1 mouse cellular context compared by ENCODE assay signal in the genomic region with DNA sequence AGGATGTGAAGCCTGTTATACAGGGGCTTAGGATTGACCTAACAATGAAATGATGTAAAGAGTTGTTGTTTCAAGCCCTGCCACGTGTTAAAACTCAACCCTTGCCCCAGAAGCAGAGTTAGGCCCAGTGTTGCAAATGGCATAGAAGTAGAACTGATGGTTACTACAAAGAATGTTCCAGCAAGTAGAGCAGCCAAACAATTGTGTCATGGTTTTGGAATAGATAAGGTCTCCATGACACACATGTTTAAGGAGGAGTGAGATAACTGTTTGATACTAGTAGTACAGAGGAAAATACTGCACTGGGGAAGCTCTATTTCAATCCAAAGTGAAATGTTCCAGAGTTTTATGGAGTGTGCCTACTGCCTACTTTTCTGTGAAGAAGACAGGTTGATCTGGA.
TF ChIP-seq lines count a peak whose summit lies in the region.

No protein-coding gene starts in this region.

TF ChIP-seq in MEL, 35 proteins besides CTCF, POLR2A, EP300 and RAD21:
- no peak for TF ChIP-seq TBP (IDR thresholded peaks at IDR 0.05; ENCODE audit: low read depth, low read length)
- TF ChIP-seq USF2 (IDR thresholded peaks at IDR 0.05; ENCODE audit: borderline replicate concordance in 1 of 2, insufficient read depth in 1 of 2, low read depth in 1 of 2, low read length in 2 of 2), result no peak
- TF ChIP-seq ETS1 (IDR thresholded peaks at IDR 0.05; ENCODE audit: low read depth, low read length), result peak; percentile 69
- no peak for TF ChIP-seq MXI1 (IDR thresholded peaks at IDR 0.05; ENCODE audit: low read depth, low read length)
- TF ChIP-seq SMC3 (IDR thresholded peaks at IDR 0.05; ENCODE audit: low read depth, low read length), result no peak
- peak; percentile 59; the same call in 1 of the 2 replicates for TF ChIP-seq GATA1 (IDR thresholded peaks at IDR 0.05; ENCODE audit: low read depth, low read length)
- no peak for TF ChIP-seq RCOR1 (IDR thresholded peaks at IDR 0.05; ENCODE audit: low read depth, low read length)
- TF ChIP-seq CHD1 (IDR thresholded peaks at IDR 0.05; ENCODE audit: low read depth, low read length), result no peak
- TF ChIP-seq POLR2AphosphoS2 (IDR thresholded peaks at IDR 0.05; ENCODE audit: low read length), result no peak
- TF ChIP-seq NELFE (IDR thresholded peaks at IDR 0.05; ENCODE audit: low read depth, low read length), result no peak
- no peak for TF ChIP-seq MYB (IDR thresholded peaks at IDR 0.05; ENCODE audit: low read depth, low read length)
- TF ChIP-seq UBTF (IDR thresholded peaks at IDR 0.05; ENCODE audit: borderline replicate concordance, insufficient read depth, low read depth, low read length), result no peak
- TF ChIP-seq HCFC1 (IDR thresholded peaks at IDR 0.05; ENCODE audit: low read depth, low read length), result no peak
- no peak for TF ChIP-seq POLR2AphosphoS5 (IDR thresholded peaks at IDR 0.05; ENCODE audit: borderline replicate concordance, low read depth, low read length)
